Mouse (Mus musculus): ENCODE results near the gene Ttc6. TPM values are rescaled to one million over a fixed set of nuclear protein-coding genes. Genes with fewer than 3 reads are reported as not detected.
A peak's percentile ranks its signal among the peaks of the same experiment; 100 is the strongest.

Ttc6 gene
- total RNA-seq (2021), result not detected
- long read RNA-seq, experiment 1, result 0 reads
- long read RNA-seq, experiment 2, result 0 reads

DNA sequence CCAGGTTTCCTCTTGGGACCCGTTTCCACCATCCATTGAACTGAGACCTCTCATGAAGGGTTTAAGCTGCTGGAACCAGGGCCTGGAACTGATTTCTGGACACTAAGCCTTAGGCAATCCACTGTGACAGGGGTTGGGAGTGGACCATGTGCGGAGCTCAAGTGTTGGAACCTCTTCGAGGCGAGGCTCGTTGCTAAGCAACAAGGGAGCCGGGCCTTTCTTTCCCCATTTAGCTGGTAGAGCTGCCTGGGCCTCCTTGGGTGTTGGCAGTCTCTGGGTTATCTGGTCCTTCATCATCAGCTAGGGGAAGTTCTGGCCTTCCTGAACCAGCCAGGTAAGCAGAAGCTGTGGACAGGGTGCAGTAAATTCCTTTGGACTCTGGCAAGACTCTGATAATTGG lies at the start of gene Ttc6:
Gene Ttc6, plus strand, starts transcription at position 205 of the 400 bp plus-strand sequence.
- DNase-seq, result no peak

GRCm38 (mm10) chr12:57514552-57514951 lies 49.4 kb upstream of the Ttc6 start:
- no peak for DNase-seq

DNA sequence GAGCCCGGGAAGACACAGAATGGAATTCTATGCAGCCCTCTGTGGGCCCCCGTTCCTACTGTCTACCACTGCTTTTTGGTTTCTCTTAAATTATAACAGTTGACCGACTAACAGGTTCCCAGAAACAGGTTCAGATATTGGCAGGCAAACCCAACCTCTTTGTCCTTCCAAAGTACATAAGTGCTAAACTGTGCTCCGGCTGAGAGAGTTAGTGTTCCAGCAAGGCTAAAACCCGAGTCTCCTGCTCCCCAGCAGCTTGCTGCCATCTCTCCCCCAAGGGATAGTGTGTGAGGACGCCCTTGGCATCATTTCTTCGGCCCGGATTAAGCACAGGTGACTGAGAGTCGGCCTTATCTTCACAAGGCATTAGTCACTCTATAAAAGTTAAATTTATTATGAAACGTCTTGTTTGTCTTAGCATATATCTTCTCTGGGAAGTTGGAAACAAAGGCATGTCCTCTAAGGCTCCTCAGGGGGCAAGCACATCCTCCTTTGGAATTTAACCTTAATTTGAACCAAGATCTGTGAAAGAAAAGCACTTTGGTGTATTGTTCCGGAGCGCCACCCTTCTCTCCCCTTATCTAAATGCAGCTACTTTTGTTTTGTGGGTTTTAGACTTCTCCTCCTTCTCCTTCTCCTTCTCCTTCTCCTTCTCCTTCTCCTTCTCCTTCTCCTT lies 48.1 kb upstream of the Ttc6 start:
- DNase-seq, result no peak

DNA sequence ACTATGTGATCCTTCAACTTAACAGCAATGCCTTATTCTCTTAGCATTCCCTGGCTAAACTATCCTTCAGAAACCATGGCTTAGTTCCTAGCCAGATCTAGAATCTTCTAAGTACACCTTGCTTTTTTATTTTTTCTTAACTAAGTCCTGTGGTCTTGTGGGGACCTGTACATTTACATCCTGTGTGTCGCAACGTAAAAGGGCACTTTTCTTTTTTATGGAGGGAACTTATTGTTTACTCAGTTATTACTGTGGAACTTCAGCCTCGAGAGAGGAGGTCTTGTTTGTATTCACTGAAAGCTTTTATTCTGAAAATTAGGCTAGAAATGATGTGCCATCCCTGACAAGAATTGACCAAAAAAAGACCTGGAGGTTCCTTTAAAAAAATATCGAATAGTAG lies 35.6 kb upstream of the Ttc6 start:
- no peak for DNase-seq

- DNase-seq, result no peak
Observed at GRCm38 (mm10) chr12:57530474-57530873, 33.4 kb upstream of the Ttc6 start.

GRCm38 (mm10) chr12:57534517-57534878 lies 29.4 kb upstream of the Ttc6 start:
- DNase-seq, result no peak

DNA sequence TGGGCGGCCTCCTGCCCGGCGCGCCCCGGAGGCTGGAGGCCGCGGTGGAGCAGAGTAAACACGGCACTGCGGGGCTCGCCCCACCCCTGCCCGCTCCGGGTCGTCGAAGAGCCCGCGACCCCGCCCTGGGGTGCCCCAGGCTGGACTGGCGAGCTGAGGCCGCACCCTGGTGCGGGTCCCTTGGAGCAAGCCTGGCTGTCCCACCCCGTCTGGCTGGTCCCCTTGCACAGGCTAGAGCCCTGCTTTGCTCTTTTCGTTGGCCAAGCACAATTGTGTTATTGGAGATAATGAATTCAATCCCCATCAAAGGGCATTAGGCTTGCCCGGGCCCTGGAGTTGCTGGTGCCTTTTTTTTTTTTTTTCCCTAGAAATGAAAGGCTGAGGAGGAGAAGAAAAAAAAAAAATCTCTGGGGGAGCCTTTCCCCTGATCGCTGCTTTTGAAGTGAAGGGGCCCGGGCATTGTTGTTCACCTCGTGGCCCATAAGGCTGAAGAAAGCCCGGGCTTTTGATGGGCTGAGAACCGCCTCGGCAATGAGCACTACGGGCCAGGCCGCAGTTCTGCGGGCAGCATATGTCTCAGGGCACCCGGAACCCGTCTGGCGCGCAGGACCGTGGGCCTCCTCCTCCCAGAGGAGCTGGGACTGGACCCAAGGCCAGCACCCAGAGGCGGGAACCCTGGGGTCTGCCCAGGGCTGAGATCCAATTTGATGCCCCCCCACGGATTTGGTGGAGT lies 28.9 kb upstream of the Ttc6 start:
- DNase-seq, result no peak

- no peak for DNase-seq
Observed at GRCm38 (mm10) chr12:57536056-57536908, 27.6 kb upstream of the Ttc6 start.

- no peak for DNase-seq
Observed at GRCm38 (mm10) chr12:57536909-57537670, 26.8 kb upstream of the Ttc6 start.

DNA sequence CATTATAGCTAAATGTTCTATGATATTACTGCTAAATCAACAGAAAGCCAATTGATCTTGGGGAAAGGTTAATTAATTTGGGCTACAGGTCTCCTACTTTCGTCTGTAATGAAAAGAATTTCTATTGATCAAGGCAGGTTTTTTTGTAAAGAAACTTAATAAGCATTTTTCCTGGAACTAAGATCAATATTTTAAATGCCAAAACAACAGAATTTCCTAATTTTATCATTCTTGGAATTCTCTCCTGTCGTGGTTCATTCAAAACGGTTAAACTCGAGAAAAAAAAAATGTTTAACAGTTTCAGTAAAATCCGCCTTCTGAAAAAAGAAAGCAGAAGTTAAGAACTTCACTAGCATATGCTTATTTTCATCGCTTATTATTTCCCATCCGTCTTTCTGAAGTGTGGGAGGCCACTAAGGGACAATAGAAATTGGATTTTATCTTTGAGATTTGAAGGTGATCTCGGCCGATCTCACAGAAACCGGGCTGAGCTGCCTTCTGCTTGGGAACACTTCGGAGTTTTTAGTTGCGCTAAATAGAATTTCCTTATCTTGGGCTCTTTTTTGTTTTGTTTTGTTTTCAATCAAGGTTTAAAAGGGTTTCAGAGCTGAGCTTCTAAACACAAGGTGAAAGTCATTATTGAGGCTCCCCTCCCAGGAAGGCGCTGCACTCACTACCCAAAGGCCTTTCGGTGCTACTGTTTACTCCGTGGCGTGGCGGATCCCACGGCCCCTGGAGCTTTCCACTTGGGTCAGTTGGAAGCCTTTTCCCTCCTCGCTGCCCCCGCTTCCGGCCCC lies 25.9 kb upstream of the Ttc6 start:
- no peak for DNase-seq

DNA sequence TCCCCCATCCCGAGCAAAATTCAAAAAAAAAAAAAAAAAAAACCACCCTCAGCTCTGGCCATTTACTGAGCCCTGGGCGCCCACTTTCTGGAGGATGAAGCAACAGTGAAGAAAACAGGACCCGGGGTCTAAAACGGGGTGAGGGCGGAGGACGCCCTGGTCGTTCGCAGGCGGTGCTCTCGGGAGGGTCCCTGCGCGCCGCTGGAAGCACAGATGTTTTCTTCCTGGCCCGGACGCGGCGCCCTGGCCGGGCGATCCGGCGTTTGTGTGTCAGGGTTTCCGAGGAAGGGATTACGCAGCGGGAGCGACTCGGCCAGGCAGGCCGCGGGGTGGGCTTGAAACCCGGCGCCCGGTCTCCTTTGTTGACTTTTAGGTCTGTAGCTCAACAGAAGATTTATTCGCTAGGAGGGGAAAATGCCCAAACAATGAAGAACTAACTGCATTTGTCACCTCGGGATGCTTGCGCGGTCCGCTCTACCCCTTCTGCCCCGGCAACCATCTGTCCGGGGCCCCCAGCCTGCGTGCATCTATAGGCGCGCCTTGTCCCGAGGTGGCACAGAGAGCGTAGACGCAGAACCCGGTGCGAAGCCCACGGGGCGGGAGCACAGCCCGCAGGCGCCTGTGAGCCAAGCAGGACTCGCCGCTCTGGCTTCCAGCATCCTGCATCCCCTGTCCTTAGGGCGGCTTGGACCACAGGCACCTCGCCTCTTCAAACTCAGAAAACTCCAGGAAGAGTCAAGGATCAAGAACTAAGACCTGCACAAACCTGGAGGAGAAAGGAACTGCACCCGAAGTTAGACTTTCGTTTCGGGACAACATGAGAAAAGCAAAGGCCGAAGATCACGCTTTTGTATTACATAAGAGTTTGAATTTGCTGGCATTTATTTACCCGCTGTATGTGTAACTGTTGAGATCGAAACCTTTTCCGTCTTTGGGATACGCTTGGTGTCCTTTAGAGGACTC lies 25.0 kb upstream of the Ttc6 start:
- peak; percentile 22 for DNase-seq

GRCm38 (mm10) chr12:57539551-57539985 lies 24.3 kb upstream of the Ttc6 start:
- no peak for DNase-seq

DNA sequence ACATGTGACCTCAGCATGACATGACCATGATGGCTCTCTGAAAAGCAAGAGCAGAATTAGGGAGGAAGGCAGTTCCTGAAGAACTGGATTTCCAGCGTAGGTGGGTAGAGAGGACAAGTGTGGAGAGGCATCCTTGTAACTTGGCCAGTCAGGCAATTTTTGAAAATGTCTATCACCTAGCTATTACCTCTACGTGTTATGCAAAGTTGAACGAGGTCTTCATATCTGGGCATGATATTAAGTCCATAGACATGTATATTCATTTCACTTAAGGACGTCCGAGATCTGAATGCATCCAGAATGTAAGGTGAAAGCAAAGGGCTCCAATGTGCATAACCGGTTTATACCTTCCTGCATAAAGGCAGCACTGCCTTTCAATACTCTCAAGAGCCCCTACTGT lies 22.8 kb upstream of the Ttc6 start:
- no peak for DNase-seq

GRCm38 (mm10) chr12:57541931-57542745 lies 21.8 kb upstream of the Ttc6 start:
- peak; percentile 31 for DNase-seq

DNA sequence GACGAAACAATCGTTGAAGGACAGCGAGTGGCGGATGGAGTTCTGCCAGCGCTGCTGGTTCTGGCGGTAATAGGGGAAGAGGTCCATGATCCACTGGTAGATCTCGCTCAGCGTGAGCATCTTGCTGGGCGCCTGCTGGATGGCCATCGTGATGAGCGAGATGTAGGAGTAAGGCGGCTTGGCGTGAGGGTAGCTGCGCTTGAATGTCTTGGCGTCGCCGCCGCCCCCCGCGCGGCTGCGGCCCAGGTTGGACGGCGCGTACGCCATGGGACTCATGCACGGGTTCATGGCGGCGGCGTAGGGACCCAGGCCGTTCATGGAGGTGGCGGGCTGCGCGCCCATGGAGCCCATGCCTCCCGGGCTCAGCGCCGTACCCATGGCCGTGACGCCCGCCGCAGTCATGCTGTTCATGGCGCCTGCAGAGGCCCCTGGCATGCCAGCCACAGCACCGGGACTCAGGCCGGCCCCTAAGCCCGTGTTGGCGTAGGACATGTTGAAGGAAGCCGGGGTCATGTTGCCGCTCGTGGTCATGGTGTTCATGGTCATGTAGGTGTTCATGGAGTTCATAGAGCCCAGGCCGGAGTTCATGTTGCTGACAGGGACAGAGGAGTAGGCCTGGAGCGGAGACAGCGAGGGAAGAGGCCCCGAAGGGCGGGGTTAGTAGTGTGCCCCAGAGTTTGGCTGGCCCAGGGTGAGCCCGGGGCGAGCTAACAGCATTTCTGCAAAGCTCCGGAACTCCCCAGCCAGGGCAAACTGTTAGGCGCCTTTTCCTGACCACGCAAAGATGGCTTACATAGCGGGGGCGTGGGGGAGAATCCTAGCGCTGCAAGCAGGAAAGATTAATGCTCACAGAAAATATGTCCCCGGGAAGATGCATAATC lies 20.9 kb upstream of the Ttc6 start:
- no peak for DNase-seq

DNA sequence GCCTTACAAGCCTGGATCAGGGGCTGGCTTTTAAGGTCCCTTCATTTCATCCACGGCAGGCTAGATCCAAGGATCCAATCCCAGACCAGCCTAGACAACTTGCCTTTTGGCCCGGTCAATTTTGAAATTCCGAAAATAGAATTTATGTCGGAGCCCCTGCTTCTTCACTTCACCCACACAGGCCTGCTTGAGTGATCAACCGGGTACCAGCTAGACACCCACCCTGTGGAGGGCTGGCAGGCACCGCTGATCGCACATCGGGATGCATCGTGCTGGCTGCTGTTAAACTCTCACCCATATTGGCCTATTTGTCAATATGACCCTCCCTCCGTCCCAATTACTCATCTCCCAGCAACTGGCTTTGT lies 20.3 kb upstream of the Ttc6 start:
- peak; percentile 11 for DNase-seq

DNA sequence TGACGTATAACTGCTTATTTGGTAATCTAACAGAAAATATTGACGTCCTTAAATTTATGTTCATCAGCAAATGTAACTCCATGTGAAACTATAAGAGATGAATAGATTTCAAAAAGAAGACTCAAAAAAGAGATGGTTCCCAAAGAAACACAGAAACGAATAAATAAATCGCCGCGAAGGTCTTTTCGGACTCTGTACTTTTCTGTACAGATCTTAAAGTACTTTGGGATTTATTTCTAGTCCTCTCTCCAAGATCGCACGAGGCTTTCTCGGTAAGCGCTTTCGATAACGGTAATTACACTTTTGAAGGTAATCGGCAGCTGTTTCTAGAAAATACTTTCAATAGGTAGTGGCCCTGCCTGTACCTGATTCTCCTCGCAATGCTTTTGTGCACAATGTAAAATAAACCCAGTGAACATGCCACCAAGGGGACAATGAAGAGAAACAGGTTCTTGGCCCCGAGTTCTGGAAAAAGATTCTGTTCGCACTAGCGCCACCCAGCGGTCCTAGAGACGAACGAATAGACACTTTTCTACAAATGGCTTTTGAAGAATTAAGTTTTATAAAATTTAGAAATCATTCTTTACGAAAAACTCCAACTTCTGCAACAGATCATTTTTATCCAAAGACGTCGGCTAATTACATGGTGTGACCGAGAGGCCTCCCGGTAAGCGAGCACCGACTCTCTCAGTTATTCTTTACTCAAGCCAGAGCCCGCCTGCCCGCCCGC lies 19.1 kb upstream of the Ttc6 start:
- DNase-seq, result peak; percentile 60
